Mouse (Mus musculus) left cerebral cortex, postnatal 14 days (tissue): ENCODE results near the gene Lamp1. TPM values are rescaled to one million over a fixed set of nuclear protein-coding genes. Genes with fewer than 3 reads are reported as not detected.

Source experiments
- DNase-seq, 2 experiments: peaks; one replicate each; pipeline ENCODE4 v3.0.0; 2021 to 2022; ENCODE audit warnings: low spot score in 2 of 2, mixed read lengths in 1 of 2
- intact Hi-C: fragments of 180-260 bp; cut with DNase I; formaldehyde crosslinking; loops from one replicate; pipeline ENCODE4 v1.15.1; 2025
- total RNA-seq, 2 experiments: library from RNA; stranded (reverse); gene quantifications; 2 replicates each; pipeline ENCODE4 v1.2.3; 2021

The Lamp1 gene
- total RNA-seq, 2 experiments from 2014 or later = 307 to 320 TPM

GRCm38 (mm10) chr8:13190235-13190634, 31.3 kb downstream of the Lamp1 start:
- DNase-seq = no peak
- intact Hi-C loops = no loop called here

- intact Hi-C loops = no loop called here
- no peak for DNase-seq
These were observed 35.9 kb downstream of the Lamp1 start for GRCm38 (mm10) chr8:13194818-13195217.

GRCm38 (mm10) chr8:13197493-13197892, 38.5 kb downstream of the Lamp1 start:
- DNase-seq = no peak
- intact Hi-C loops = no loop called here

GRCm38 (mm10) chr8:13199385-13200061, 40.6 kb downstream of the Lamp1 start:
- DNase-seq = no peak
- intact Hi-C loops = no loop called here

GRCm38 (mm10) chr8:13200301-13201012, 41.5 kb downstream of the Lamp1 start, which contains the start of gene Grtp1:
Gene Grtp1 (minus strand): TSS chr8:13200620.
- DNase-seq = peak in 1 of 2 experiments; percentile 19
- intact Hi-C loops = no loop called here

GRCm38 (mm10) chr8:13201013-13201334, 42.0 kb downstream of the Lamp1 start:
- no peak for DNase-seq
- intact Hi-C loops = no loop called here

- intact Hi-C loops = no loop called here
- no peak for DNase-seq
These were observed 43.1 kb downstream of the Lamp1 start for GRCm38 (mm10) chr8:13202041-13202440.

- intact Hi-C loops = no loop called here
- DNase-seq = no peak
These were observed 43.8 kb downstream of the Lamp1 start for GRCm38 (mm10) chr8:13202806-13203205.

GRCm38 (mm10) chr8:13203472-13203871, 44.5 kb downstream of the Lamp1 start:
- intact Hi-C loops = no loop called here
- no peak for DNase-seq

GRCm38 (mm10) chr8:13204371-13205140, 45.6 kb downstream of the Lamp1 start:
- intact Hi-C loops = no loop called here
- no peak for DNase-seq

GRCm38 (mm10) chr8:13205311-13205710, 46.4 kb downstream of the Lamp1 start:
- DNase-seq = no peak
- intact Hi-C loops = no loop called here

GRCm38 (mm10) chr8:13206290-13206689, 47.3 kb downstream of the Lamp1 start:
- no peak for DNase-seq
- intact Hi-C loops = no loop called here

GRCm38 (mm10) chr8:13208627-13209355, 49.8 kb downstream of the Lamp1 start:
- intact Hi-C loops = no loop called here
- peak in 1 of 2 experiments; percentile 37 for DNase-seq

GRCm38 (mm10) chr8:13209770-13210169, 50.8 kb downstream of the Lamp1 start:
- intact Hi-C loops = no loop called here
- DNase-seq = no peak

- intact Hi-C loops = no loop called here
- peak; percentile 86 to 92 for DNase-seq
These were observed 54.7 kb downstream of the Lamp1 start for GRCm38 (mm10) chr8:13213479-13214268.

- DNase-seq = no peak
- intact Hi-C loops = no loop called here
These were observed 57.4 kb downstream of the Lamp1 start for GRCm38 (mm10) chr8:13216386-13216785.

GRCm38 (mm10) chr8:13217093-13217492, 58.1 kb downstream of the Lamp1 start:
- DNase-seq = no peak
- intact Hi-C loops = no loop called here

- intact Hi-C loops = no loop called here
- no peak for DNase-seq
These were observed 59.0 kb downstream of the Lamp1 start for GRCm38 (mm10) chr8:13217986-13218385.

- no peak for DNase-seq
- intact Hi-C loops = no loop called here
These were observed 59.5 kb downstream of the Lamp1 start for GRCm38 (mm10) chr8:13218441-13218840.
